Mouse (Mus musculus): ENCODE data around the gene Scrt2. TPM values are rescaled to one million over a fixed set of nuclear protein-coding genes. Genes with fewer than 3 reads are reported as not detected.

Scrt2 gene
- polyA plus RNA-seq, 1 experiment = not detected

GRCm38 (mm10) chr2:152119228-152119865 is 38.0 kb downstream of the Scrt2 start:
- no peak overlapping the region for H3K4me3 ChIP-seq (ENCODE audit: extremely low read depth, insufficient read depth, insufficient read length)
- peaks cover under 1% of the 10 kb centered on the region; the same call in 1 of the 2 replicates for H3K27me3 ChIP-seq (ENCODE audit: control insufficient read depth, insufficient read depth, low read length)
- TF ChIP-seq CTCF (IDR thresholded peaks at IDR 0.05; ENCODE audit: extremely low read depth, insufficient read depth, insufficient read length, insufficient replicate concordance) = no peak
- TF ChIP-seq POLR2A (IDR thresholded peaks at IDR 0.05; ENCODE audit: low read depth, low read length) = no peak
- H3K4me1 ChIP-seq (ENCODE audit: control insufficient read depth, insufficient read depth, insufficient read length) = no peaks in the 10 kb centered on the region
- no peaks in the 10 kb centered on the region for H3K36me3 ChIP-seq (ENCODE audit: control insufficient read depth, insufficient read depth, low read length)
- H3K27ac ChIP-seq (ENCODE audit: insufficient read depth, low read length) = no peak overlapping the region
- DNase-seq (ENCODE audit: low read depth in 1 of 2, low spot score in 2 of 2) = no peak
- WGBS = 82% methylated on average over 6 of the region's 6 CpGs

- H3K36me3 ChIP-seq (ENCODE audit: control insufficient read depth, insufficient read depth, low read length) = no peaks in the 10 kb centered on the region
- no peak for DNase-seq (ENCODE audit: low read depth in 1 of 2, low spot score in 2 of 2)
- TF ChIP-seq CTCF (IDR thresholded peaks at IDR 0.05; ENCODE audit: extremely low read depth, insufficient read depth, insufficient read length, insufficient replicate concordance) (no peak), POLR2A (IDR thresholded peaks at IDR 0.05; ENCODE audit: low read depth, low read length) (no peak)
- no peak overlapping the region for H3K4me3 ChIP-seq (ENCODE audit: extremely low read depth, insufficient read depth, insufficient read length)
- no peaks in the 10 kb centered on the region for H3K4me1 ChIP-seq (ENCODE audit: control insufficient read depth, insufficient read depth, insufficient read length)
- no peak overlapping the region for H3K27ac ChIP-seq (ENCODE audit: insufficient read depth, low read length)
- no peaks in the 10 kb centered on the region for H3K27me3 ChIP-seq (ENCODE audit: control insufficient read depth, insufficient read depth, low read length)
- WGBS = 68% methylated on average over 9 of the region's 9 CpGs
Observed at GRCm38 (mm10) chr2:152122896-152123295, 41.6 kb downstream of the Scrt2 start.

- no peak for DNase-seq (ENCODE audit: low read depth in 1 of 2, low spot score in 2 of 2)
- 92% methylated on average over 2 of the region's 2 CpGs for WGBS
- no peak overlapping the region for H3K27ac ChIP-seq (ENCODE audit: insufficient read depth, low read length)
- TF ChIP-seq CTCF (IDR thresholded peaks at IDR 0.05; ENCODE audit: extremely low read depth, insufficient read depth, insufficient read length, insufficient replicate concordance) (no peak), POLR2A (IDR thresholded peaks at IDR 0.05; ENCODE audit: low read depth, low read length) (no peak)
- no peaks in the 10 kb centered on the region for H3K27me3 ChIP-seq (ENCODE audit: control insufficient read depth, insufficient read depth, low read length)
- H3K4me1 ChIP-seq (ENCODE audit: control insufficient read depth, insufficient read depth, insufficient read length) = no peaks in the 10 kb centered on the region
- no peak overlapping the region for H3K4me3 ChIP-seq (ENCODE audit: extremely low read depth, insufficient read depth, insufficient read length)
- H3K36me3 ChIP-seq (ENCODE audit: control insufficient read depth, insufficient read depth, low read length) = no peaks in the 10 kb centered on the region
Observed at GRCm38 (mm10) chr2:152128597-152128996, 47.3 kb downstream of the Scrt2 start.

GRCm38 (mm10) chr2:152129778-152130177 is 48.4 kb downstream of the Scrt2 start:
- Histone ChIP-seq H3K36me3 (ENCODE audit: control insufficient read depth, insufficient read depth, low read length) (no peaks in the 10 kb centered on the region), H3K27me3 (ENCODE audit: control insufficient read depth, insufficient read depth, low read length) (no peaks in the 10 kb centered on the region), H3K4me3 (ENCODE audit: extremely low read depth, insufficient read depth, insufficient read length) (no peak overlapping the region)

GRCm38 (mm10) chr2:152132016-152132415 is 50.7 kb downstream of the Scrt2 start:
- Histone ChIP-seq H3K36me3 (ENCODE audit: control insufficient read depth, insufficient read depth, low read length) (no peaks in the 10 kb centered on the region), H3K27ac (ENCODE audit: insufficient read depth, low read length) (no peak overlapping the region), H3K4me1 (ENCODE audit: control insufficient read depth, insufficient read depth, insufficient read length) (no peaks in the 10 kb centered on the region), H3K4me3 (ENCODE audit: extremely low read depth, insufficient read depth, insufficient read length) (no peak overlapping the region), H3K27me3 (ENCODE audit: control insufficient read depth, insufficient read depth, low read length) (no peaks in the 10 kb centered on the region)
- DNase-seq (ENCODE audit: low read depth in 1 of 2, low spot score in 2 of 2) = no peak
- no peak for TF ChIP-seq CTCF (IDR thresholded peaks at IDR 0.05; ENCODE audit: extremely low read depth, insufficient read depth, insufficient read length, insufficient replicate concordance)
- no peak for TF ChIP-seq POLR2A (IDR thresholded peaks at IDR 0.05; ENCODE audit: low read depth, low read length)
- 42% methylated on average over 9 of the region's 9 CpGs for WGBS

More at GRCm38 (mm10) chr2:152129778-152130177, 48.4 kb downstream of the Scrt2 start:
- TF ChIP-seq CTCF (IDR thresholded peaks at IDR 0.05; ENCODE audit: extremely low read depth, insufficient read depth, insufficient read length, insufficient replicate concordance) (no peak), POLR2A (IDR thresholded peaks at IDR 0.05; ENCODE audit: low read depth, low read length) (no peak)
- Histone ChIP-seq H3K27ac (ENCODE audit: insufficient read depth, low read length) (no peak overlapping the region), H3K4me1 (ENCODE audit: control insufficient read depth, insufficient read depth, insufficient read length) (no peaks in the 10 kb centered on the region)
- DNase-seq (ENCODE audit: low read depth in 1 of 2, low spot score in 2 of 2) = no peak
- 70% methylated on average over 3 of the region's 3 CpGs for WGBS

- no peaks in the 10 kb centered on the region for H3K36me3 ChIP-seq (ENCODE audit: control insufficient read depth, insufficient read depth, low read length)
- no peaks in the 10 kb centered on the region for H3K4me1 ChIP-seq (ENCODE audit: control insufficient read depth, insufficient read depth, insufficient read length)
- no peak for DNase-seq (ENCODE audit: low read depth in 1 of 2, low spot score in 2 of 2)
- TF ChIP-seq POLR2A (IDR thresholded peaks at IDR 0.05; ENCODE audit: low read depth, low read length) (no peak), CTCF (IDR thresholded peaks at IDR 0.05; ENCODE audit: extremely low read depth, insufficient read depth, insufficient read length, insufficient replicate concordance) (no peak)
- H3K27ac ChIP-seq (ENCODE audit: insufficient read depth, low read length) = no peak overlapping the region
- whole genome bisulfite sequencing = 77% methylated on average over 8 of the region's 8 CpGs
- no peak overlapping the region for H3K4me3 ChIP-seq (ENCODE audit: extremely low read depth, insufficient read depth, insufficient read length)
- no peaks in the 10 kb centered on the region for H3K27me3 ChIP-seq (ENCODE audit: control insufficient read depth, insufficient read depth, low read length)
Observed at GRCm38 (mm10) chr2:152132691-152133090, 51.4 kb downstream of the Scrt2 start.
